Mouse (Mus musculus): Measurements from ENCODE around the gene Fank1. TPM values are rescaled to one million over a fixed set of nuclear protein-coding genes. Genes with fewer than 3 reads are reported as not detected.

Fank1 gene
- polyA plus RNA-seq (2012; ENCODE audit: insufficient read depth, low replicate concordance): not detected in 2 replicates

DNA sequence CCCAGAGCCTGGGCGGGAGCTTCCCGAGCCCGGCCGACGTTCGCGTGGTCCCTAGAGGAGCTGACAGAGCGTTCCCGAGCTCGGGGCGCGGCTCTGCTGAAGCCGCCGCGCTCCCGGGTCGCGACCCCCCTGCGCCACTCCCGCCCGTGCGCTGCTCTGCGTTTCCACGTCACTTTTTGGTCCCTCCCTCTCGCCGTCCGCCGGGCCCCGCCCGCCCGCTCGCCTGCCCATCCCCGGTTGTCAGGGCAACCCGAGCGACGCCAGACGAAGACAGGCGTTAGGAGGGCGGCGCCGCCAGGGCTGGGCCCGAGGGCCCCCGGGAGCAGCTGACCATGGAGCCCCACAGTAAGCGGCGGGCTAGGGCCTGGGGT is at the start of gene Fank1:
Gene Fank1 (plus strand): TSS at position 236 of the 371 bp plus-strand sequence.
- TF ChIP-seq GATA1 (IDR thresholded peaks at IDR 0.05; ENCODE audit: borderline replicate concordance, low read length) (no peak), FLI1 (IDR thresholded peaks at IDR 0.05; ENCODE audit: low read length) (no peak)
- Histone ChIP-seq H3K4me1 (peaks cover 18% of the 10 kb centered on the region), H3K27me3 (replicated peaks) (peaks cover 20% of the 10 kb centered on the region), H3K4me3 (replicated peaks) (peak within 1 kb of the TSS; percentile 93), H3K36me3 (replicated peaks; ENCODE audit: low read length) (no peaks in the 10 kb centered on the region), H3K9me3 (no peaks in the 10 kb centered on the region)

DNA sequence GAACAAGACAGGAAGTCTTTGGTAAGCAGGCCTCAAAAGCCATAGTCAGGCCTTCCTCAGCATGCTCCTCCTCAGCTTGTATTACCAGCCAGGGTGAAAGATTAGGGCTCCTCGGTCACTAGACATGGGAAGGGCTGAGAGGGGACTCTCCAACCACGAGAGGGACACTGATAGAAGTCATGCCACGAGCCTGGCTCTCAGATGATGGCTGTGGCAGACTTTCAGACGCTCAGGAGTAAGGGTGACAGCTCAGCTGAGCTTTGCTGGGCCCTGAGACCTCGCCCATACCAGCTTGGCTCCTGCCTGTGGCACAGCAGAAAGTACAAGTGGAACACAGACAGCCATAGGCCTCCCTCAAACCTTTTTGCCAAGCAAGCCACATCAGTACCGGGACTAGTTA is 49.6 kb upstream of the Fank1 start:
- Histone ChIP-seq H3K4me3 (replicated peaks) (no peak overlapping the region), H3K4me1 (peaks cover 42% of the 10 kb centered on the region), H3K9me3 (no peaks in the 10 kb centered on the region), H3K36me3 (replicated peaks; ENCODE audit: low read length) (peaks cover 37% of the 10 kb centered on the region), H3K27me3 (replicated peaks) (no peaks in the 10 kb centered on the region)
- TF ChIP-seq FLI1 (IDR thresholded peaks at IDR 0.05; ENCODE audit: low read length) (no peak), GATA1 (IDR thresholded peaks at IDR 0.05; ENCODE audit: borderline replicate concordance, low read length) (no peak)

DNA sequence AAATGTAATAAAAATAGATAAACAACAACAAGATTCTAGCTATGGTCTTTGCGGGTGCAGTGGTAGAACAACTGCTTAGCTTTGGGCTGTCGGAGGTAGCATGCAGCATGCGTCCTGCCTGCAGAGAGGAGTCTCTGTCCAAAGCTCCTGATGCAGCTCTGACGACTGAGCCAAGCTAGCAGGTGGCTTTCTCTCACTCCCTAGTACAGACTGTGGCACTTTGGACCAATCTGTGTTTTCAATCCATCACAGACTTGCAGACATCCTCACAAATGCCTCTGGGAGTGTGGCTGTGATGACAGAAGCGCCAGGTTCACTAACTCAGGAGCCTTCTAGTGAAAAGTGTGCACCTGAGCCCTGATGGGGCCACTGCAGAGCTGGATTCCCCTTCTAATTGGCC is 47.3 kb upstream of the Fank1 start:
- Histone ChIP-seq H3K4me1 (peaks cover 48% of the 10 kb centered on the region), H3K9me3 (no peaks in the 10 kb centered on the region), H3K27me3 (replicated peaks) (peaks cover under 1% of the 10 kb centered on the region), H3K4me3 (replicated peaks) (no peak overlapping the region), H3K36me3 (replicated peaks; ENCODE audit: low read length) (peaks cover 30% of the 10 kb centered on the region)
- no peak for TF ChIP-seq GATA1 (IDR thresholded peaks at IDR 0.05; ENCODE audit: borderline replicate concordance, low read length)
- TF ChIP-seq FLI1 (IDR thresholded peaks at IDR 0.05; ENCODE audit: low read length): no peak

DNA sequence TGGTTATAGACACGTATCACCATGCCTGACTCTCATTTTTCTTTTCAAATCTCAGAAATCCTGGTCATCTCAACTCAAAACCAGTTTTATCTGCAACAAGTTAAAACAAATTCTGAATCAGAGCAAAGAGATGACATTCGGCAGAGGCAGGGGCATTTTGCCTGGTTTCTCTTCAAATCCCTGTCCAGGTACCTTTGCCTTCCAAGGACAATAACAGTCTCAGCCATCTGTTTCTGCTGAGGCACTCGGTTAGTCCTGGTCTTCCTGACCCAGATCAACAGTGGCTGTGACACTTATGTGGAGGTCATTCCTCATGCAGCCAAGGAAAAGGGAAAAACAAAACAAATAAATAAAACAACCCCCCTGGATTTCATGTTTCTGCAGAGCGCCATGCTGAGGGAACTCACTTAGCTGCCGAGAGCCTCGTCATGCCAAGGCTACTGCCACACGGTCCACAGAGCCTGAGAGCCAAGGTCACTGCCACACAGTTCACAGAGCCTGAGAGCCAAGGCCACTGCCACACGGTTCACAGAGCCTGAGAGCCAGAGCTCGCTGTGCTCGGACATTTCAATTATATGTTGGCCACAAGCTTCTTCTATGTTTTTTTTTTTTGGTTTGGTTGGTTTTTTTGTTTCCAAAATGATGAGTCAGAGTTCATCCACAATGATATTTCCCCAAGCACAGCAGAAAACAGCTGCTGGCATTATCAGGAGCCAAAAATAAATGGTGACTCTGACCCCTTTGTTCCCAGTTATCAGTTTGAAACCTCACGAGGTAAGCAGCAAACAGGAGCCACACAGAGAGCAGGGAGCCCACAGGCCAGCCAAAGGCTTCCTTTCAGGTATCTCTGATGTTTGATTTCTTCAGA is 46.1 kb upstream of the Fank1 start:
- TF ChIP-seq FLI1 (IDR thresholded peaks at IDR 0.05; ENCODE audit: low read length): no peak
- TF ChIP-seq GATA1 (IDR thresholded peaks at IDR 0.05; ENCODE audit: borderline replicate concordance, low read length): no peak
- Histone ChIP-seq H3K36me3 (replicated peaks; ENCODE audit: low read length) (peaks cover 20% of the 10 kb centered on the region), H3K4me3 (replicated peaks) (peak overlapping the region; percentile 76), H3K4me1 (peaks cover 48% of the 10 kb centered on the region), H3K27me3 (replicated peaks) (peaks cover 2% of the 10 kb centered on the region), H3K9me3 (no peaks in the 10 kb centered on the region)

DNA sequence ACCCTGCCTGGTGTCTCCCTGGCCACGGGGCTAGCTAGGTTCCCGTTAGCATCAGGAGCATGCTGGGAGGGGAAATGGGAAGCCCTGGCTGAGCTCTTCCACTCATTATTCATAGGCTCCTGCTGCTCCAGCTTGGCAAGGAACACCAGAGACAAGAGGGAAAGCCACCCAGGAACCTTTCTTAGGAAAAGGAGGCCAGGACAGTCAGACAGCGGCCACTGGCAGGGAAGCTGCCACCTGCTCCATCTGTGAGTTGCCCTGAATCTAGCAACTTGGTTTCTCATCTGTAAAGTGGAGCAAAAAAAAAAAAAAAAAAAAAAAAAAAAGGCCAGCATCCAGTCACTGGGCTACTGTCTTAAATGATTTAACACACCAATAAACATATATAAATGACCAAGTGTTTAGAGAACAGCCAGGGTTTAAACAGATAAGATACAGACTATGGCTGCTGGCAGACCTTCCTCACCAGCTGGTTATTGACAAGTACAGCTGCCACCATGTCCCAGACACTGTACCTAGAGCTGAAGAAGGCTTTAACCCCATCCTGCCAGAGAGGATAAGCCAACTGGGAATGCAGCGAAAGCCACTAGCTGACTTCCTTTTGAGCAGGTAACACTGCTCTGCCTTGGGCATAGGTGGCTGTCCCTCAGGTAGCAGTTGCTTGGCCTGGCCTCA is 44.6 kb upstream of the Fank1 start:
- peaks cover 36% of the 10 kb centered on the region for H3K4me1 ChIP-seq
- TF ChIP-seq GATA1 (IDR thresholded peaks at IDR 0.05; ENCODE audit: borderline replicate concordance, low read length): no peak
- TF ChIP-seq FLI1 (IDR thresholded peaks at IDR 0.05; ENCODE audit: low read length): no peak
- no peaks in the 10 kb centered on the region for H3K9me3 ChIP-seq
- H3K36me3 ChIP-seq (replicated peaks; ENCODE audit: low read length): peaks cover 22% of the 10 kb centered on the region
- H3K4me3 ChIP-seq (replicated peaks): no peak overlapping the region
- H3K27me3 ChIP-seq (replicated peaks): peaks cover 2% of the 10 kb centered on the region

DNA sequence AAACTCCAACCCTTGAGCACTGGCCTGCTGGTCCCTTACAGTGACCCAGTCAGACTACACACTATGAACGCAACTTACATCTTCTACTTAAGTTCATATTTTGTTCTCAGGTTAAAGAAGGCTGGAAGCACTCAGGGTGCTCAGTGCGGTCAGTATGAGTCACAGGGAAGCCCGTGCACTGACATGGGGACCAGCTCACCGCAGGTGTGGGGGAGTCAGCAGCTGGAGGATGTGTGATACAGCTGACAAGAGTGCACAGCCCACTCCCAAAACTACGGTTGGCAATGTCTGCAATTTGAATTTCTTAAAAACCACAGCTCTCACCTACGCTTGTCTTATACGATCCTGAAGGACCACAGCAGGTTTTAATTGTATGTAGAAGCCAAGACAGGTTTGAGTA is 36.1 kb upstream of the Fank1 start:
- H3K4me3 ChIP-seq (replicated peaks): no peak overlapping the region
- TF ChIP-seq FLI1 (IDR thresholded peaks at IDR 0.05; ENCODE audit: low read length) (no peak), GATA1 (IDR thresholded peaks at IDR 0.05; ENCODE audit: borderline replicate concordance, low read length) (no peak)
- peaks cover 19% of the 10 kb centered on the region for H3K4me1 ChIP-seq
- no peaks in the 10 kb centered on the region for H3K9me3 ChIP-seq
- peaks cover 8% of the 10 kb centered on the region for H3K27me3 ChIP-seq (replicated peaks)
- peaks cover 28% of the 10 kb centered on the region for H3K36me3 ChIP-seq (replicated peaks; ENCODE audit: low read length)

DNA sequence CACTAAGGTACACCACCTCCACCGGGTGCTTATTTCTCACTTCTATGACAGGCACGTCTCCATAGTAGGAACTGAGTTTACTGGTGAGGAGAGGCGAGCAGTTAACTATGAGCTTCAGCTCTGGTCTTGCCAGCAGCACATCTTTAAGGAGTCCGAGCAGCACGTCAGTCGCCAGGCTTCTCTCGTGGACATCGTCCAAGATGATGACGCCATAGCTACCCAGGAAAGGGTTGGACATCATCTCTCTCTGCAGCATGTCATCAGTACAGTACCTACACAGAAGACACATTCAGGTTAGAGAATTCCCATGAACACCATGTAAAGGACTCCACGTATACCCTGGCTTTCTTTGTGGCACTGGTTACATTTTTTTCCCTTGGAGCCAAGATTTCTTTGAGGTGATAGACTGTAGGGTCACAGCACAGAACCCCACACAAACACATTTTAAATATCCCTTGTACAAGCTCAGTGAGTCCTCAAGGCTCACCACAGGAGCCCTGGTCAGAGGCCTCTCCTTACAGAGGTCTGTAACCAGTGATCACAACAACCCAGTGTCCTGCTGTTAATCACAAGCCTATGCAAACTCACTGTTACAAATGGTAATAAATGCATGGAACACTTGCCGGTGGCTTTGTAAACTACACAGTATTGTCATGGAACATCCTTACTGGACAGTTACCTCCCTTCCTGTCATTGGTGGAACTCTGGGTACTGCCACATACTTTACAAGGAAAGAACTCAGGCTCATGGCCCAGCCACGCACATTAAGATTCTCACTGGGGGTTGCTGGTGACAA is 33.9 kb upstream of the Fank1 start:
- Histone ChIP-seq H3K4me1 (peaks cover 19% of the 10 kb centered on the region), H3K4me3 (replicated peaks) (no peak overlapping the region), H3K9me3 (no peaks in the 10 kb centered on the region), H3K27me3 (replicated peaks) (peaks cover 8% of the 10 kb centered on the region), H3K36me3 (replicated peaks; ENCODE audit: low read length) (peaks cover 30% of the 10 kb centered on the region)
- TF ChIP-seq FLI1 (IDR thresholded peaks at IDR 0.05; ENCODE audit: low read length) (no peak), GATA1 (IDR thresholded peaks at IDR 0.05; ENCODE audit: borderline replicate concordance, low read length) (no peak)

DNA sequence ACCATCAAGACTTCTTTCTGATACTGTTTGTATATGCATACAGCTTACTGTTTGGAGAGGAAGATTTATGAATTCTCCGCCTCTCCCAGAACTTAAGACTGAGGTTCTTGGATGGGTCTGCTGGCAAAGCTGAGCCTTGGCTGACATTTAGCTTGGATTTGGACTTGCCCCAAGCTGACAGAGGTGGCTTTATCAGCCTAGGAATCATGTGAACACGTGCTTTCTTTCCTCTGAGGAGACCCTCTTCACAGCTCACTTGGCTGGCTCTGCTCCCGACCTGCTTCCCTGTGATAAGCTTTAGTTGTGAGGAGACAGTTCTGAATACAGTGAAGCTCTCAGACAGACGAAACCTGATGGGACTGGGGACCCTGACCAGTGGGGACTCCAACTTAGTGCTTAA is 33.0 kb upstream of the Fank1 start:
- H3K27me3 ChIP-seq (replicated peaks): peaks cover 8% of the 10 kb centered on the region
- peaks cover 19% of the 10 kb centered on the region for H3K4me1 ChIP-seq
- no peak overlapping the region for H3K4me3 ChIP-seq (replicated peaks)
- TF ChIP-seq GATA1 (IDR thresholded peaks at IDR 0.05; ENCODE audit: borderline replicate concordance, low read length): no peak
- TF ChIP-seq FLI1 (IDR thresholded peaks at IDR 0.05; ENCODE audit: low read length): no peak
- no peaks in the 10 kb centered on the region for H3K9me3 ChIP-seq
- peaks cover 39% of the 10 kb centered on the region for H3K36me3 ChIP-seq (replicated peaks; ENCODE audit: low read length)

DNA sequence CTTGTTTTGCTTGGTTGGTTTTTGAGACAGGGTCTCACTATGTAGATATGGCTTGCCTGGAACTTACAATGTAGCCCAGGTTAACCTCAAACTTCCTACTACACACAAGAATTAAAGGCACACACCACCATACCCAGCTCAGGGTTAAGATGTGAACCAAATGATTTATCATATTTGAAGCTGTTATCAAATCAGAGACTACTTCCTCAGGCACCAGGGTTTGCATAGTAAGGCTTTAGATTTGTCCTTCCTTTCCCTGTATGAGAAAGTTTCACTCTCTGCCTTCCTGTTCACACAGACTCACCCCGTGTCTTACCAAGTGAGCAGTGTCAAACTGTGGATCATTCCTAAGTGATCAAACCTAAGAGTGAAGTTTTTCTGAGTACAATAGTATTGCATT is 32.5 kb upstream of the Fank1 start:
- H3K27me3 ChIP-seq (replicated peaks): peaks cover 8% of the 10 kb centered on the region
- TF ChIP-seq FLI1 (IDR thresholded peaks at IDR 0.05; ENCODE audit: low read length): no peak
- TF ChIP-seq GATA1 (IDR thresholded peaks at IDR 0.05; ENCODE audit: borderline replicate concordance, low read length): no peak
- H3K9me3 ChIP-seq: no peaks in the 10 kb centered on the region
- H3K36me3 ChIP-seq (replicated peaks; ENCODE audit: low read length): peaks cover 43% of the 10 kb centered on the region
- H3K4me1 ChIP-seq: peaks cover 19% of the 10 kb centered on the region
- no peak overlapping the region for H3K4me3 ChIP-seq (replicated peaks)
